Mouse (Mus musculus) CD8-positive naive resting alpha-beta T cell, adult 2 months (primary cell): ENCODE results near the gene Ctnna3.

Experiments used
- DNase-seq, 2 experiments: peaks; one replicate each; pipeline ENCODE4 v3.0.0; 2022; ENCODE audit warnings: low read depth in 2 of 2, low spot score in 2 of 2

Ctnna3 gene

DNA sequence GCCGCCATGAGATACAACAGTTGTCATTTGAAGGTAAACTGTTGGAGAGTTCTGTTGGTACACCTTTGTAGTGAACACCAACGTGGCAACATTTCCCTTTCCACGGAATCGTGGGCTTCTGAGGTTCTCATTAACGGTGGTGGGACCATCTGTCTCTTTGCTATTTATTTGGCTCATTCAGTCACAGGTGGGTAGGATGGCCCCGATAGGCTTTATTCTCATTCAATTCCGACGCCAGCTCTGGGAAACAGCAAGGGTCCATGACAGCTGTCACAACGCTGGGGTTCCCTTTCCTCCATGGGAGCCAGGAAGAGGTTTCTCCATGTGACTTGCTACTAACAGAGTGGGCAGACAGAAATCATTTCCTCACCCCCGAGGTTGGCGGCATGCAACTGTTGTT, 612.0 kb downstream of the Ctnna3 start:
- no peak for DNase-seq

DNA sequence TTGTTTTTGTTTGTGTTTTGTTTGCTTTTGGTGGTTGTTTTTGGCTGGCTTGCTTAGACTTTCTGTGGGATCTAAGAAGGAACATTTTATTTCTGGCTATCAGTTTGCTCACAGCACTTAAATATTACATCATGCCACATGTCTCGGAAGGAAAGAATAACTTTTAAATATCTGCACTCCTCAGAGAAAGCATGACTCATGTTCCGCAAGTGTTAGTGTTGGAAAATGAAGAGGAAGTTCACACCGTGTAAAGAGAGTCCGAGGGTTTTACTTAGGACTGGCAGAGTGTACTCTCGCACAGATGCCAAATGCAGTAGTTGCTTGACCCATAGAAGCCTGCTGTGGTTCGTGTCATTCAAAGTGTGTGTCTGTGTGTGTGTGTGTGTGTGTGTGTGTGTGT, 619.3 kb downstream of the Ctnna3 start:
- no peak for DNase-seq

DNA sequence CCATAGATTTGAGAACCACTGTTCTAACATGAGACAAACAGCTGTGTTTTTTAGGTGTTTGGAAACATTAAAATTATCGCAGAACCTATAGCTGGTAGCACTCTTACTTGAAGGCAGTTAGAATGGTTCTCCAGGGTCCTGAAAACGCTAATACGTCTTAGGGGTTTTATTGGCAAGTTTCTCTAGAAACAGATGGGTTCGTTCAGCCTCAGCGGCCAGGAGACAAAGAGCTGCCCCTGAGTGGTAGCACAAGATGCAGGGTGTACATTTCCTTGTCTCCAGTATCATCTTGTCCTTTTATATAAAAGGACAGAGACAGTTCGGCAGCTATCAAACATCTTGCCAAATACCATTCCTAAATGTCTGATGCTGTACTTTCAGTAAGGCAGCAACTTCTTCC, 620.0 kb downstream of the Ctnna3 start:
- no peak for DNase-seq

DNA sequence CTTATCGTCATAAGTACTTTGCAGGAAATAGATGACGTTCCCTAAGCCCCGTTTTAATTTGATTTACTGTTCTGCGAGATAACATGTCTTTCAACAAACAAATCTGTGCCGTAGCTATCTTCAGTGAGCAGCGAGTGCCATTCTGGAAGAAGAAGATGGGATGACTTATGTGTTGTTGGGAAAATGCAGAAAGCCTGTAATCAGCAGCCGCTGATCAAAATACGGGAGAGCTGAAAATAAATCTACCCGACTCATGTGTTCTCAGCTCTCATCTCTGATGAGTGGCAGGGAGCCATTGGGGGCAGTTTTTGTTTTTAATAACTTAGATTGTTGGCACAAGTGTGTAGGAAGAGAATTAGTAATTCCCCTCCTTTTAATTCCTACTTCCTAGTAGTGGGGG, 633.8 kb downstream of the Ctnna3 start:
- DNase-seq = no peak

GRCm38 (mm10) chr10:64075944-64076343, 646.0 kb downstream of the Ctnna3 start:
- no peak for DNase-seq

DNA sequence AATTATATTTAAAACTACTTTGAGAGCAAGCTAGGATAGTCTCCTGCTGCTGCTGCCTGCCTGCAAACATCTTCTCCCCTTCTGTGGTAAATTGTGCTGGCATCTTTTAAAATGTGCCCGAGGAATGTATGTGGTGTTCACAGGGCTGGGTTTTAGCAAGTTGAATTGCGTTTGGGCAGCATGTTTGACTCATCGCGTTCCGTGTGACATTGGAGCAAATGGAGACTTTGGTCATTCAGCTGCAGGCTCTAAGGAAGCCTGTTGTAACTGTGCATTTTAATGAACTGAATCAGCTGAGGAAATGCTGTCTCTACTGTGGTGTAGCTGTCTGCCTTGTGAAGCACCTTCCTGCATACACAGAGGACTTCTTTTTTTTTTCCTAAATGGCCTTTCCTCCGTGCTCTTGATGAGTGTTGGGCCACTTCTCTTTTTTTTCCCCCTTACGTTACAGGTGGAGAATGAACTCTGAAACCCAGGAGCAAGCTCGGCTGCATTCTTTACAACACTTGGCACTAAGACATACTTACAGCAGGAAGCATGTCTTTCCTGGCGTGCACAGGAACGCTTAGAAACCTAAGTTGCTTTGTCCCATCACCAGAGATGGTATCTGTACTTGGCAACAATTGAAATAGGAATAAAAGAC, 646.6 kb downstream of the Ctnna3 start:
- no peak for DNase-seq

- DNase-seq = no peak
Observed at GRCm38 (mm10) chr10:64082345-64082744, 652.4 kb downstream of the Ctnna3 start.

DNA sequence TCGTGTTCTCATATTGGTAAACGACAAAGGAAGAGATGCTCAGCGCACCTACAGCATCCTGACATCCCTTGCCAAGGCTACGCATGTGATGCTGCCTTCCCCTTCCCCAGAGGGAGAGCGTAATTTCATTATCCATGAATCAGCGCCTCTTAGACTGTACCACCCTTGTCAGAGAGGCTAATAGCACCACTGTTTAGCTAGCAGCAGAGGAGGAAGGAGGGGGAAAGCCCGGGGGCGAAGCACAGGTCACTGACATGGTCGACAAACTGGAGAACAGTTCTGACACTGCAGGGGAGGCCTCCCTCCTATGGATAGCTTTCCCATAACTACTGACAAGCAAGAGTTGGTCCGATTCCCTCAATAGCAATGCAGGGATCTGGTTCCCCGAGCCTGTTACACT, 653.9 kb downstream of the Ctnna3 start:
- DNase-seq = no peak

DNA sequence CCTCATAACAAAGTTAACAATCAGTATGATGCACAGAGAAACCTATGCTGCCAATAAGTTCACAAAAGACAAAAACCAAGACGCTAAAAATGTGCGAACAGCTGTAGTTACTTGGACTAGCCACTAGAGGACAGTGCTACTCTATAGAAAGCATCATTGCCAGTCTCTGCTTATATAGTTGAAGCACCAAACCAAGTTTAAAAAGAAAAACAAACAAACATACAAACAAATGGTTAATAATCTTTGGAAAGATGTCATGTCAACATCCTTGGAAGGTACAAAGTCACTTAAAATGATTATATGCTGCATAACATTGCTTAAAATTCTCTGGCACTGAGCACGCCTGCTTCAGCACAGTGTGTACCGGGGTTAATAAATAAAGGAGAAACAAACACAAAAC, 654.6 kb downstream of the Ctnna3 start:
- DNase-seq = no peak

DNA sequence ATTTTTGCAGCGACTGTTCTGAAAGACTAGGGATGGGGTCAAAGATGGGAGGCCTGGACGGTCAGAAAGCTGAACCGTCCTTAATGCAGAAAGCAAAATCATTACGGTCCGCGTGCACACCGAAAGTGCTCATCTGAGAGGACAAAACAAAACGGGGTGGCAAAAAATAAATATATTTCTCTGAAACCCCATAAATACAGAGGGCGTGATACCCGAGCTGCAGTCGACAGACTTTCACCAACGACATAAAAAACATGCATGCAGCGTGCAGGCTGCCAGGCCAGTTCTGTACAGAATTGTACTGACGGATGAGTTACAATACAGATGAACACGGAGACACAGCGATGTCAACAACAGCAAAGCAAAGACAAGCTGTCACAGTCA, 656.3 kb downstream of the Ctnna3 start:
- no peak for DNase-seq

GRCm38 (mm10) chr10:64086567-64087391, 656.9 kb downstream of the Ctnna3 start:
- DNase-seq = no peak

DNA sequence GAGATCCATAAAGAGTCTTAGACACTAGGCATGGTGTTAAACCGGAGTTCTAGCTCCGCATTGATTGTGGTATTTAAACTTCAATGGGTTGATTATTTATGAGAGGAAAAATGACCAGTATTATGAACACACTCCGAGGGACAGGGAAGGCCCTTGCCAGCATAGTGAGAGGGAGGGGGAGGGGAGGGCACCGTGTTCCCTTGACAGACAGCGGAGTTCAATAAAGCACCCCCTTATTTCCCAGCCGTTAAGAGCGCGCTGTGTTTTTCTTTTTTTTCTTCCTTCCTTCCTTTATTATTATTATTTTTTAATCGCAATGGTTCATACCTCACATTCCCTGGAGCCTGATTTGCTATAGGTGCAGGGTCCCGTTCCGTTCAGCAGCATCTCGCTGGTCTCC, 657.6 kb downstream of the Ctnna3 start:
- no peak for DNase-seq

- no peak for DNase-seq
Observed at GRCm38 (mm10) chr10:64087936-64088773, 658.3 kb downstream of the Ctnna3 start.

GRCm38 (mm10) chr10:64088774-64089460, 659.0 kb downstream of the Ctnna3 start:
- DNase-seq = no peak

DNA sequence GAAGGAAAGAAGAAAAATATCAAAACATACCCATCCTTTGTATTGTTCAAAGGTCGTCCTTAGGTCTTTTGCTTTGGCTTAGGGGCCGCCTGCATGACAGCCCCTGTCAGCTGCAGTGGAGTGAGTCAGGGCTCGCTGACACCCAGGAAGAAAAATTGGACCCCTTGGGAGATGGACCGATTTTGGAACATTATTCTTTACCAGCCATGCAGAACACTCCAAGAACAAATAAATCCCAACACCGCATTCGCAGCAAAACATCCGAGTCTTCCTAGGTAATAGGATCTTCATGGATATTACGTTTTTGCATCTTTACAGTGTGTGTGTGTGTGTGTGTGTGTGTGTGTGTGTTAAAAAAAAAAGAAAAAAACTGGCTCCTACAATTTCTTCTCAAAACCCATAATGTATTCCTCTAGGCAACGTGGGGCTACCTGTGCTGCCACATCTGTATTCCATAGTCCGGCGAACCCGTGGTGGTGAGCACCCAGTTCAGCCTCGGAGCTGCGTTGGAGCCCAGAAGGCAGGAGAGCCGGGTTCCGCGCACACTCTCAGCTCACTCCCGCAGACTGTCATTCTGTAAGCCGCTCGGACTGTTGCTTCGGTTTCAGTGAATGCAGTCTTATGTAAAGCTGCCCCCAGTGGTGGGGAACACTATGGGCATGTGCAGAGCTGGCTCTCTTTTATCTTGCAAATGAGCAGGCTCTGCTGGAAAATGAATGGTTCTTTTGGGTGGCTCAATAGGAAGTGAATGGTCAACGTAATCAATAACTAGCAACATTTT, 660.0 kb downstream of the Ctnna3 start, which contains the start of gene Lrrtm3:
TSS of gene Lrrtm3 (minus strand) at position 598 of the 781 bp plus-strand sequence.
- no peak for DNase-seq

GRCm38 (mm10) chr10:64096532-64096931, 666.6 kb downstream of the Ctnna3 start:
- no peak for DNase-seq

- no peak for DNase-seq
Observed at GRCm38 (mm10) chr10:64115246-64115645, 685.3 kb downstream of the Ctnna3 start.

DNA sequence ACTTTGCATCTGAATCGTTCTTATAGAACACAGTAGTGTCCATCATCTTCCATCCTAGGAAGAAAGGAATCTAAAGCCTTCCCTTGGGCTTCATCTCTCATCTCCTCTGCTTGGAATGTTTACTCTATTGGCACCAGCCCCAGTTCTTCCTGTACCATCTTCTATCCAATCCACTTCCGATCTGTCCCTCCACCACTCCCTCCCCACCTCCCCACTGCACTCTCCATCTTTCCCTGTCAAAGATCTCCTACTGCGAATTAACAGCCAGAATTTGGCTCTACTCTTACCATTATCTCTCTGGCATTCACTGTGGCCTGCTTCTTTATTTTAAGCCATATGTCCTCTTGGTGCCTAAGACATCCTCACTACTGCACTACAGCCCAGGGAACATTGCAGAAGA, 688.9 kb downstream of the Ctnna3 start:
- DNase-seq = no peak

- no peak for DNase-seq
Observed at GRCm38 (mm10) chr10:64130397-64131150, 700.7 kb downstream of the Ctnna3 start.

- no peak for DNase-seq
Observed at GRCm38 (mm10) chr10:64133461-64133860, 703.6 kb downstream of the Ctnna3 start.
